Mouse (Mus musculus) forelimb bud, embryonic 11.5 days (tissue): Measurements from ENCODE around the gene C1rl.
A peak's percentile ranks its signal among the peaks of the same experiment; 100 is the strongest.
"Not testable (repeated sequence)": the region's sequence is repeated elsewhere in the genome, so short reads cannot be mapped to it uniquely, and the experiment has no call there.

ENCODE experiments used
- DNase-seq: peaks from one replicate; pipeline ENCODE4 v3.0.0-alpha.2; 2012; ENCODE audit warnings: low read depth, low spot score

C1rl gene

DNA sequence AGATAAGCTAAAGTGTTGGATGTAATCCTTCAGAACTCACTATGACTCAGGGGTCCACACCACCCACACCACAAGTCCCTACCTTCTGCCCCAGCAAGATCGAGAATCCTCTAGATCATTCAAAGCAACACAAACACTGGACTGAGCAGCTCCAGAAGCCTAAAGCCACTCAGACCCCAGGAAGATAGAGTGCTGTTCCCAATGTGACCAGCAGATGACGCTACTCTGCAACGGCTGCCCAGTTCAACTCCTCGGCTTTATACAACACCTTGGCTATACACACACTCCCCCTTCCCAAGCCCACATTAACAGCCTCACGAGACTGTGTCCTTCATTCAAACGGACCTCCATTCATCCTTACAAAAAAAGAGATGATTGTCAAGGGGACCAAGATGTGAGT is 20.1 kb upstream of the C1rl start:
- no peak for DNase-seq

DNA sequence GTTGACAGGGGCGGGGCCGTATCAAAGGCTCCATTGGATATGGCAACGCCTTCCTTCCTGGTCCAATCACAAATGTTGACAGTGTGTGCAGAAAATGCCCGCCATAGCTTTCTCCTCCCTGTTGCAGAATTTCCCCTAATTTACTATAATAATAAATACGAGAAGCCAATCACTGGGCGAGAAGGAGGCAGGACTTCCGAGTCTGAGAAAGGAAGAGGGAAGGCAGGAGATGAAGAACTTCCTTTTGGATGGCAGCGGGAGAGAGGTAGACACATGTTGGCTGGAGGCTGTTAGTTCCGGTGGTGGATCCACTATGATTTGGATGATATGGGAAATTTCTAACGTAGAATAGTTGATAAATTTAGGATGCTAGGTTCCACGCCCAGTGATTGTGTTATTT is 18.3 kb upstream of the C1rl start:
- no peak for DNase-seq

DNA sequence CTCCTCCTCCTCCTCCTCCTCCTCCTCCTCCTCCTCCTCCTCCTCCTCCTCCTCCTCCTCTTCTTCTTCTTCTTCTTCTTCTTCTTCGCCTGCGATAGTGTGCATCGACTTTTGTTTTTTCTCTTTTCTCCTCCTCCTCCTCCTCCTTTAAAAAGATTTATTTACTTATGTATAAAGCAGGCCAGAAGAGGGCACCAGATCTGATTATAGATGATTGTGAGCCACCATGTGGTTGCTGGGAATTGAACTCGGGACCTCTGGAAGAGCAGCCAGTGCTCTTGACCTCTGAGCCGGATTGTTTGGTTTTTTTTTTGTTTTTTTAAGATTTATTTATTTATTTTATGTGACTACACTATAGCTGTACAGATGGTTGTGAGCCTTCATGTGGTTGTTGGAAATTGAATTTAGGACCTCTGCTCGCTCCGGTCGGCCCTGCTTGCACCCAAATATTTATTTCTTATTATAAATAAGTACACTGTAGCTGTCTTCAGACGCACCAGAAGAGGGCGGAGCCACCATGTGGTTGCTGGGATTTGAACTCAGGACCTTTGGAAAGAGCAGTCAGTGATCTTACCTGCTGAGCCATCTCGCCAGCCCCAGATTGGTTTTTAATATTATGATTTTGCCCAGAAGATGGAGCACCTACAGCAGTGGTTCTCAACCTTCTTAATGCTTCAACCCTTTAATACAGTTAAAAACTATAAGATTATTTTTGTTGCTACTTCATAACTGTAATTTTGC is 17.4 kb upstream of the C1rl start:
- DNase-seq, result not testable (repeated sequence)

DNA sequence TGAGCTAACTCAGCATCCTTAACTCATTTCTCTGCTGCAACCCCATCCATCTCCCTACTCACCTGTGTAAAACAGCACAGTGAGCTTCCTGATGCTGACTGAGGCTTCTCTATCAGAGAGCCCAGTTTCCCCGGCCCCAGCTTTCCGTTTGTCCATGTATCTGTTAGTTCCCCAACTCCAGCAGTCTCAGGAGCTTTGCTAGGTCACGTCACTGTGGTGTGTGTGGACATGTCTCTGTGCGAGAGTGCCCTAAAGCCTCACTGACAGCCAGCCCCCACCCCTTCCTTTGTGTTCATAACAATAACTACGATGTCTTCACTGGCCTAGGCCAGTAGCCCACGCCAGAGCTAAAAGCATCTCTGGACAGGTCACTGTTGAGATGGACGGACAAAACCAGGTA is 16.7 kb upstream of the C1rl start:
- no peak for DNase-seq

DNA sequence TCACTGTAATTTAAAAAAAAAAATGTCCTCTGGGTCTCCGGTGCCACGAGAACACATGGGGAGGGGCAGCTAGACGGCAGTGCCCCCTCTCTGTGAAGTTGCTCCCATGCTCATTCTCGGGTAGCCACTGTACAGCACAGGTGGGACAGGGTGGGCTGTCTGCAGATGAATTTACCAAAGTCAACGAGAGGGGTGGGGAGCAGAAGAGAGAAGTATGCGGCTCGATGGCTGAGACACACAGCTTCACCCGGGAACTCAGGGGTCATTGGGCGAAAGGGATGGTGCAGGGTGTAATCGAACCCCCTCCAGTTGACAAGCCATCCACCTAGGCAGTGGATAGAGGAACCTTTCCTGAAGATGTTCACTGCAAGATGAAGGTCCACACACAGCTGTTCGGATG is 16.1 kb upstream of the C1rl start:
- DNase-seq, result no peak

DNA sequence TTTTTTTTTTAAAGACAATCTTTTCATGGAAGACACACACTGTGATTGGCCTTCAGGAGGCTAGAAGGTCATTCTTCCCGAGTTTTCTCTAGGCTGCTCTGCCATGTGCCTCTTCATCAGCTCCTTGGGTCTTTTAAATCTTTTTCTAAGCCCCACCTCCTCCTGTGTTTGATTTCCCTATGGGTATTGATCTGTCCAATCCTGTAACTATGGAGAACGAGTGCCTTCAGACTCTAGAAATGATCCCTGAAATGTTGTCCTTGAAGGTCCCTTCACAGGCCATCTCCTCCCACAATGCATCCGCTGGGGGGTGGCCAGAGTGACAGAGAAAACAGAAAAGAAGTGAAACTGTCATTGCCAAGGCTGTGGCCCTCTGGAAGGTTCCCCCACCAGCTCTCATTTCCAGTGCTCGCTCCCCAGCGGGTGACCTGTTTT is 15.7 kb upstream of the C1rl start:
- DNase-seq, result no peak

DNA sequence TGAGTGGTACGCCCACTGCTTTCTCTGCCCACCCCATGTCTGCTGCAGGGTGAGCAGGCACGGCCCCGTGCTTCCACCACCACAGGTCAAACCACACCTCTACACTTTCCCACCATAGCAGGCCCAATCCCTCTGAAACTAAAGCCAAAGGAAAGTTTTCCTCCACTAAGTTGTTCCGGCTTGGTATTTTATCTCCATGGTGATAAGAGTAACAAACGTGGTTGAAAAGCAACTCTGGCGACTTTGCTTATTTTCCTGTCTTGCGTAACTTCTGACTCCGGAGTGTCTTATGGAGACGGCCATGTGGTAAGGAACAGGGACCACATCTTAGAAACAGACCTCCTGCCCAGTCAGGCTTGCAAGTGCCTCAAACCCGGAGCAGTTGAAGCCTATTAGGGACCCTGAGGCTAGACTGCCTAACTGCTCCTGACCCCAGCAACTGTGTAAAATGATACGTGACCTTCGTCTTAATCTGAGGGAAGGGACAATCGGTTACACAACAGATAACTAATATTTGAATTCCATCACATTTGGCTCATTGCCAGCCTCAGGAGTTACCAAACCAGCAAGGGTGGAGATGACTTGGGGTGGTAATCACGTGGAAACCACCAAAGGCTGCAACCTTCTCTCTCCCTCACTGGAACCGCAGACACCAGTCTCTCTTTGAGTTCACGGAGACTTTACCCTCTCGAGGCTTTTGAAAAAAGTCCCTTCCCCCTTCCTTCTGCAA is 14.8 kb upstream of the C1rl start:
- DNase-seq, result no peak

DNA sequence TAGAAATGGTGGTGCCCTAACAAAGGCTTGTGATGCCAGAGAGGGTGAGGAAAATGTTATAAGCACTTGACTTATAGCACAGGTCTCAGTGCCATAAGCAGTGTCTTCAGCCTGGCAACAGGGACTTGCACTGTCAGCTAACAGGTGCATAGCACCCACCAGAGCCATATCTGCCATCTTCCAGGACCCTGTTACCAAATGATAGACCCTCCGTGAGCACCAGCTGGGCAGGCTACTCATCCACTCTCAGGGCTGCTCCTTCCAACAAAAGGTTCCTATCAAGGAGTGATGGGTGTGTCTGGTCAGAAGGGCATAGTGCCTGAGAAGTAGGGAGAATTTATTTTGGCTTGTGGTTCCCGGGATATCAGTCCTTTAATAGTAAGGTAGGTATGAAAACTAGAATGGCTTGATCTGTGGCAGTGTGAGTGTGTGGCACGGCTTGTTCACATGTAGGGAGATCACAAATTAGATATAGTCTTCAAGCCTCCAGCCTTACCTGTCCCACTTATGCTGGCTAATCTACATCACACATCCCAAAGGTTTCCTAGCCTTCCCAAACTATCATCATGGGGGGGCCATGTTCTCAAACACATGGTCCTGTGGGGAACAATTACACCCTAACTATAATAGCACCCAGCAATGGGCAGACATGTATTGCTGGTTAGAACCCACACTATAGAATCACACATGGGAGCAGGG is 13.9 kb upstream of the C1rl start:
- DNase-seq, result no peak

DNA sequence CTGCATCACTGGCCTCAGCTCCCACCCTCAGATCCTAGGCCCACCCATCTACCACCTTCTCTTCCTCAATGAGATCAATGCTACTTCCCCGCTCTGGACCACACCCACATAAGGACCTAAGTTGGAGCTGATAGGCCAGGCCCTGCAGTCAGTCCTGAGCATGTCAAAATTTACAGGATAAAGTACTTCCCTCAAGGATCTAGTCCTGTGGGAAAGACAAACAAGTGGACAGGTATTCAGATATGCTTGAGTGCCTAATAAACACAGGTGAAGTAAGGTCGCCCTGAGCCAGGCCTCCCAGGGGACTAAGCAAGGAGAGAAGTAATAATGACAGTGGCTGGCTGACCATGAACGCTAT is 13.4 kb upstream of the C1rl start:
- DNase-seq, result no peak

DNA sequence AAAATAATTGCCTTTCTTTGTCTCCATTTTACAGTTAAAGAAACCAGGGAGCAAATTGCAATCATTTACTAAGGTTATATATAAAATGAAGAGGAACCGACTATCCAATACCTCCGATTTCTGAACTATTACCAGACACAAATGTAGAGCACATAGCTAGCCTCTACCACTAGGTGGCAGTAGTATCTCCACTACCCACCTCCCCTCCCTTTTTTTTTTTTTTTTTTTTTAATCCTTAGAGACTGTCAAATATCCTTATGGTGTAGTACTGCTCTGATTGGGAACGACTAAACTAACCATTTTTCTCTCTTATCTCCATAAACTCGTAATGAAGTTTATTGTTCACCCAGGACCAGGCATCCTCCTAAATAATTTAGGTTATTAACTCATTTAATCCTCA is 12.6 kb upstream of the C1rl start:
- DNase-seq, result peak; percentile 56

DNA sequence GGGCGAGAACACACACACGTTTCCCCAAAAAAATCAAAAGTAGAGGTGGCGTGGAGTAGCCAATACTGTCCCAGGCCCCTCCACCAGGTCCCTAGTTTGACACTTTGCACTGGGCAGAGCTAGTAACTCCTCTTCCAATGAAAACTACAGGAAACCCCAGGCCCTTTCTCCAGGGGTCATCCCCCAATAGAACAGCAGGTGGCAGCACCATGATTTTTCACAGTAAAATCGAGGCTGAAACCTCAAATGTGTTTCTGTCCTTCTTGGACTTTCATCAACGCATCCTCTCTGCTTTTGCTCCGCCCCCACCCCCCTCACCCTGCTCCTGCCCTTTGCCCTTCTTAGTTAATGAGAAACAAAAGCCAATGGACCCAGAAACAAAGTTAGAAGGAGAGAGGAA is 11.3 kb upstream of the C1rl start:
- peak; percentile 63 for DNase-seq

DNA sequence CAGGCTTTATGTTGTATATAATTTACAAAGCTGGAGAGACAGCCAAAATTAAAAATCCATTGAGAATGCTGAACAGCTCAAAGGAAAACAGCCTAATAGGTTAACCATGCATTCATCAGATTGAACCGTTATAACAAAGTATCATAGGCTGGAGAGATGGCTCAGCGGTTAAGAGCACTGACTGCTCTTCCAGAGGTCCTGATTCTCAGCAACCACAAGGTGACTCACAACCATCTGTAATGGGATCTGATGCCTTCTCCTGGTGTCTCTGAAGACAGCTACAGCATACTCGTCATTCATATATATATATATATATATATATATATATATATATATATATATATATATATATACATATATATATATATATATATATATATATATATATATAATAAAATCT is 9.1 kb upstream of the C1rl start:
- not testable (repeated sequence) for DNase-seq

DNA sequence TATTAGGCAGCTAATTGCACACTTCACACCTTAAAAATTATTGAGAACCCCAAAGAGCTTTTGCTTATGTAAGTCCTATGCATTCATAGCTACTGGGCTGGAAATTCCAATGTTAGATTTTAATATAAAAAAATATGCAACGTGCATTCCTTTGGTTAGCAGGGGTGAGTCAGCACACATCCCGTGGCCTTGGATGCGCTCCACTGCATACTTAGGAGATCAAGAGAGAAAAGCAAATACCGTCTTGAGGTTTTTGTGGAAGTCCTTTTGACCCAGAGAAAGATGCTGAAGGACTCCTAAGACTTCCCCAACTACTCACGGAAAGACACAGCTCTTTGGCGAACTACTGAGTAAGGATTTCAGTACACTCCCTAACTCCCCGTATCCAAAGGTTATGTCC is 8.1 kb upstream of the C1rl start:
- DNase-seq, result no peak

DNA sequence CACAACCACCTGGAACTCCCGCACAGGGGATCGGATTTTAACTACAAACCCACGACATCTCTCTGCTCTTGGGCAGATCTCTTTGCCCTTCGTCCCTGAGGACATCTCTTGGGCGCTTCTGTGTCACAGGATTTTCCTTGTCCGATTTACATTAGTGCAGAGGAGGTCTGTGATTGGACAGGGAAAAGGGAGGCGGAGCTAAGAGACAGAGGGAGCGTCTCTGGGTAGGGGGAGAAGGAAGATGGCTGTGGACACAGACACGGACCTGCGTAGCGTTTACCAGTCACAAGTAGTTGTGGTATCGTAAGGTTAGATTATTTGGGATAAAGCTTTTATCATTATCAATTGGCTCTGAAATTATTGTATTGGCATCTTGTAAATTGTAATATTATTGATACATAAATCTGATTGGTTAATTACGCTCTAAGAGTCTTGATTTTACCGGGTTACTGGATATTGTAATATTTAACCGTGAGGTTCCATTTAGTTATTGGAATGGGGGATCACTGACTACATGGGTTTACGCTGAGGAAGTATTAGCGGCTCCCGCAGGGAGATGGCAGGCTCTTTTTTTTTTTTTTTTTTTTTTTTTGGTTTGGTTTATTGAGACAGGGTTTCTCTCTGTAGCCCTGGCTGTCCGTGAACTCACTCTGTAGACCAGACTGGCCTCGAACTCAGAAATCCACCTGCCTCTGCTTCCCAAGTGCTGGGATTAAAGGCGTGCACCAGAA is 7.3 kb upstream of the C1rl start:
- no peak for DNase-seq

DNA sequence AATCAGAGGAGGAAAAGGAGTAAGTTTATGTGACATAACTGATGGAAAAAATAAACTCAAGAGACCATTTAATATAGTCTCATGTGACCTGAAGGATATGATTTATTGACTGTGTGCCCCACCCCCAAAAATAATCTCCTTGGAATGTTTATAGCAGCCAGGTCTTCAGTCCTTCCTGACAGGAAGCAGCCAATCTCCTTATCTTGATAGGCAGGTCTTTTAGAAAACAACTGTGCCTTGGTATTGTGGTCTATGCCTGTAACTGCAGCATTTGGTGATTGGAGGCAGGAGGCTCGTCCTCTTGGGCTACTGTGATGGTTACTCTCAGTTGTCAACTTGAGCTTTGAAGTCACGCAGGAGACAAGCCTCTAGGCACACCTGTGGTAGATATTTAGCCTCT is 5.4 kb upstream of the C1rl start:
- DNase-seq, result no peak

DNA sequence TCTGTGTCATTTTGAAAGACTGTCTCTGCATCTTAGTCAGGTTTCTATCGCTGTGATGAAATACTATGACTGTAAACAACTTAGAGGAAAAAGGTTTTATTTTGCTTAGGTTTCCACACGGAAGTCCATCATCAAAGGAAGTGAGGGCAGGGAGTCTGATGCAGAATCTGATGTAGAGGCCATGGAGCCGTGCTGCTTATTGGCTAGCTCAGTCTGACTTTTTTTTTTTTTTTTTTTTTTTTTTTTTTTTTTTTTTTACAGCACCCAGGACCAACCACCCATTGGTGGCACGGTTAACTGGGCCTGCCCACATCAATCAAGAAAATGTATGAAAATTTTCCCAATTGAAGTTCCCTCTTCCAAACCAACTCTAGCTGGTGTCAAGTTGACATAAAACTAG is 4.0 kb upstream of the C1rl start:
- no peak for DNase-seq

DNA sequence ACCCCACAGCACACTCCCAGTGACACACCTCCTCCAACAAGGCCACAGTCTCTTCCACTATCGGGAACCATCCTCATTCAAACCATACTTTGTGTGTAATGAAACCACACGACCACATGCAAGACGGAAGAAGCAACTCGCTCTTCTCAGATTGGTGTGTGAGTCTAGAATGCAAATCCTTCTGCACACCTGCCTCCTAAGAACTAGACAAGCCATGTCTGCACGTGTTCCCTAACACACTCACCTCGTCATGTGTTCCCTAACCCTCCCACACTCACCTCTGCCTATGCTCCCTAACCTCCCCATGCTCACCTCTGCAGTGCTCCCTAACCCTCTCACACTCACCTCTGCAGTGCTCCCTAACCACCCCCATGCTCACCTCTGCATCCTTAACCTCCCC is 1.5 kb upstream of the C1rl start:
- no peak for DNase-seq

DNA sequence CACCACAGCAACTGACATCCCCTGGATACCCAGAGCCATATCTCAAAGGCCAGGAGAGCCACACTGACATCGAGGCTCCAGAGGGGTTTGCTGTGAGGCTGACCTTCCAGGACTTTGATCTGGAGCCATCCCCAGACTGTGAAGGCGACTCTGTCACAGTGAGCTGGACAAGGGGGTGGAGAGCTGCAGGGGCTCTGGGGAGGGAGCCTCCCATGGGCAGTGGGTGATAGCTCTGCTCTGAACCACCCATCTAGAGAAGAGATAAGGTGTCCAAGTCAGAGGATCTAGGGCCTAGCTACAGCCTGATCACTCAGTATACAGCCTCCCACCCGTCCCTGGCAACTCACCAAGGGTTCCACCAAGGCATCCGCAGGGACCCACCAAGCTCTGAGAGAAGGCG is 973 bp downstream of the C1rl start:
- DNase-seq, result no peak

DNA sequence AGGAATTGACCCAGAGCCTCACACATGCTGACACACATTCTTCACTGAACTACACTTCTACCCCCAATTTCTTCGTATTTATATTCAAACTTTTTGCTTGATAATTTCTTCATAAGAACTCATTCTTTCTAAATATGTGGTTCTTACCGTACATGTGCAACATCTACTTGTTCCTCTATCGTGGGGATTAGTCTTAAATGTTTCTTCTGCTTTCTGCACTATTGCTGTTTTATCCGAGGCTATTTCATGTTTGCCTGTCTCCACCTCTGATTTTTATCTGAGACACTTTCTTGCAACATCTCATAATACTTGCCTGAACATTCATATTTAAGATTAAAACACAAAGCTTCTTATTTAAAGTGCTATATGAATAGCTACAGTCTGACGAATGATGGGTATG is 3.1 kb downstream of the C1rl start:
- no peak for DNase-seq

DNA sequence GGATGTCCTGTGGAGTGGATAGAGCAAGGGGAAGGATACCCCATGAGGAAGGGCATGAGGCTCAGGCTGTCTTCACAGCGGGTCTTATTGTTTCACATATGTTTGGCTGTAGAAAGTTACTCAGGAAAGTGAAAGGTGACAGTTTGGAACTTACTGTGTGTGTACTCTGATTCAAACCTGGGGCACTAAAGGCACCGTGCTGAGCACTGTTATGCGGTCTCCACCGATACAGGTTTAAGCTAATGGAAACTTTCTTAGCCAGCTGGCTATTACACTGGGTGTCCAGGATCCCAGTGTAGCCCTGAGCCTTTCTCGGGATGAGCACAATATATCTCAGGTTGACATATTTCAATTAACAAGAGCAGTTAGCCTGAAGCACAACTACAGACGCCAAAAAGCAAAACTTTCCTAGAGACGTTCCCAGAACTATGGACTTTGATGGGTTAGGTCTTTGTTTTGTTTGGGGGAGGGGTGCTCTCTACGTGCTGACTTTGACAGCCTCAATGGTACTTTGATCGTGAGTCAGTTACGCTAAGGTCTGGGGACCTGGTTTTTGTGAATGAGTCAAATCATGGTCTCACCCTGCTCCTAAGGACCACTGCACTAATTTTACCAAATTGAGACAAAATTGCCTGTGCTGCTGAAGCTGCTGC is 7.1 kb downstream of the C1rl start:
- no peak for DNase-seq

DNA sequence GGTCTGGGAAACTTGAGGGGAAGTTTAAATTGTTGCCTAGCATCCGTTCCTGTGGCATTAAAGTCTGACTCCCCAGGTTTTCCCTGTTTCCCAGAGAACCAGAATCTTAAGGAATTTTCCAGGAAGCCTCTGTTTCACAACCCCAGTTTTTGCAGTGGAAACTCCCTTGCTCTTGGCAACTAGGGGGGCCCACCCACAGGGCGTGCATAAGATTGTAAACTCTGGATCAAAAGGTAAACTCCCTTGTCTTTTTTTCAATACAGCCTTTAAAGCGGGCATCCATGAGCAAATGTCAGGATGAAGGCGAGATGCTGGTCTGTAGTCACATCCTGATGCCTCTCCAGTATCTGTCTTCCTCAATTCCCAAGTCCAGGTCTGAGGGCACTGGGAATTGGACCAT is 8.6 kb downstream of the C1rl start:
- DNase-seq, result no peak

DNA sequence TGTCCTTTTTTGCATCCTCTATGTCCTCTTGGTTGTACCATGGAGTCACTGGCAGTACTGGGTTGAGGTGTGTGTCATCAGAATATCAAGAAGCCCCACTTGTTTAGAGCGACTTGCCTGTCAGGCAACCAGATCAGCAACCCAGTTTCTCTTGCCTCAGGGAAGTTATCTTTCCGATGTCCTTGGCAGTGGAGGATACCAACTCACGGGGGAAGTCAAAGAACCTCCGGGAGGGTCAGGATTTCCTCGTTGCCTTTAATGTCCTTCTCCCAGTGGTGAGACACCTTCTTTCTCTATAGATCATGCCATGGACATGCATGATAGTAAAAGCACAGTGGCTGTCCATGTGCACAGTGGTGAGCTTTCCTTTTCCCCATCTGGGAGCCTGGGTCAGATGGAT is 9.1 kb downstream of the C1rl start:
- no peak for DNase-seq
